Mouse (Mus musculus) forebrain, postnatal 0 days (tissue): ENCODE measurements around the gene Cyfip2. TPM values are rescaled to one million over a fixed set of nuclear protein-coding genes. Genes with fewer than 3 reads are reported as not detected.

Experiments used
- ATAC-seq: fragments of 200-750 bp; cut with Nextera tagmentation; 2 replicates; pipeline ENCODE4 v1.8.0; 2017; ENCODE audit warnings: mild to moderate bottlenecking, moderate library complexity
- DNase-seq: peaks from one replicate; pipeline ENCODE4 v3.0.0-alpha.2; 2015
- H3K27ac ChIP-seq: fragments of 300-500 bp; sonication (generic); 2 replicates; pipeline ENCODE4 v1.5.1; 2014; ENCODE audit warnings: low read depth, mild to moderate bottlenecking, antibody characterized with exemption, low read length, moderate library complexity, mixed read lengths
- H3K27me3 ChIP-seq: fragments of 300-500 bp; sonication (generic); 2 replicates; pipeline ENCODE4 v1.6.1; 2014; ENCODE audit warnings: mild to moderate bottlenecking, low read length, mixed read lengths; ENCODE audit not compliant: insufficient read depth
- H3K36me3 ChIP-seq: fragments of 300-500 bp; sonication (generic); 2 replicates; pipeline ENCODE4 v1.6.1; 2014; ENCODE audit warnings: mild to moderate bottlenecking, moderate library complexity; ENCODE audit not compliant: insufficient read depth
- H3K4me1 ChIP-seq: fragments of 300-500 bp; sonication (generic); 2 replicates; pipeline ENCODE4 v1.6.1; 2014; ENCODE audit warnings: antibody characterized with exemption; ENCODE audit not compliant: insufficient read depth
- H3K4me2 ChIP-seq: fragments of 300-500 bp; sonication (generic); 2 replicates; pipeline ENCODE4 v1.6.1; 2014; ENCODE audit warnings: low read depth, mild to moderate bottlenecking, moderate library complexity
- H3K4me3 ChIP-seq: fragments of 300-500 bp; sonication (generic); 2 replicates; pipeline ENCODE4 v1.5.1; 2014; ENCODE audit warnings: low read depth, low read length, mixed read lengths
- H3K9ac ChIP-seq: fragments of 300-500 bp; sonication (generic); 2 replicates; pipeline ENCODE4 v1.6.1; 2014; ENCODE audit warnings: mild to moderate bottlenecking
- H3K9me3 ChIP-seq: fragments of 300-500 bp; sonication (generic); 2 replicates; pipeline ENCODE4 v1.6.1; 2016; ENCODE audit warnings: low read length
- CTCF ChIP-seq: sonication (generic); IDR thresholded peaks from 2 replicates; pipeline ENCODE4 v1.5.1; 2016; ENCODE audit warnings: antibody characterized with exemption, control low read depth, low read depth
- WGBS: fragments of 180-500 bp; shearing (Covaris S2); extraction: QIAGEN DNeasy Blood & Tissue Kit; methylation state at CpG from one replicate; pipeline ENCODE4 v1.1.7; 2014; 5-methylcytosine and 5-hydroxymethylcytosine counted together
- polyA plus RNA-seq: library from polyadenylated mRNA; unstranded; fragments of >200 nt; fragmentation: Nextera tagmentation; extraction: Ambion mirVana; gene quantifications from 2 replicates; pipeline ENCODE4 v1.2.1, GENCODE M21; 2015
- total RNA-seq: library from RNA; depleted of rRNA; stranded (reverse); fragments of >200 nt; gene quantifications from 2 replicates; pipeline ENCODE4 v1.2.3, GENCODE M21; 2014

The Cyfip2 gene
- total and polyA plus RNA-seq, 2 experiments from 2014 or later = 75.8 to 114 TPM

GRCm38 (mm10) chr11:46177246-46178043 lies 135.2 kb downstream of the Cyfip2 start:
- H3K4me3 ChIP-seq = no peak overlapping the region
- no peak overlapping the region for H3K9ac ChIP-seq
- 70% methylated on average over 10 of the region's 10 CpGs for WGBS
- H3K27me3 ChIP-seq = no peaks in the 10 kb centered on the region
- no peak for TF ChIP-seq CTCF
- no peaks in the 10 kb centered on the region for H3K4me1 ChIP-seq
- no peak overlapping the region for H3K27ac ChIP-seq
- ATAC-seq (no peak), DNase-seq (no peak)
- no peaks in the 10 kb centered on the region for H3K9me3 ChIP-seq
- H3K36me3 ChIP-seq = no peaks in the 10 kb centered on the region
- H3K4me2 ChIP-seq = no peak overlapping the region

DNA sequence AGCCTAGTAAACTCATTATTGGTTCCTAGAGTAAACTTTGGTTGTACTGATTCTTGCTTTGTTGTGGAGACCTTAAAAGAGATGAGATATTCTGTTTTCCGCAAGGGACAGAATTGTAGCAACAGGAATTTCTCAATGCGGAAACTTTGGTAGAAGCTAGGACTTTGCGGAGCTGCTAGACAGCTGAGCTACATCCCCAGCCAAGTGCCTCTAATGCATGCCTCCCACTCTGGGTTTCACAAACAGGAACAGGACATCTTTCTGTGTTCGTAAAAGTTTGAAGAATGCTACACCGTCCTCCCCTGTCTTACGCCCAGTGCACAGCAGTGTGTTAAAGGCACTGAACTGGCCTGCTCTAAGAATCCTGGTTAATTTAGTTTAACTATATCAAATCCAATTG lies 136.5 kb downstream of the Cyfip2 start:
- ATAC-seq = no peak
- TF ChIP-seq CTCF = no peak
- 93% methylated on average over 6 of the region's 6 CpGs for WGBS
- H3K27ac ChIP-seq = no peak overlapping the region
- H3K36me3 ChIP-seq = no peaks in the 10 kb centered on the region
- no peak overlapping the region for H3K4me2 ChIP-seq
- no peak overlapping the region for H3K4me3 ChIP-seq
- H3K9ac ChIP-seq = no peak overlapping the region
- H3K9me3 ChIP-seq = no peaks in the 10 kb centered on the region
- no peak for DNase-seq
- H3K4me1 ChIP-seq = no peaks in the 10 kb centered on the region
- no peaks in the 10 kb centered on the region for H3K27me3 ChIP-seq

- H3K4me3 ChIP-seq = no peak overlapping the region
- 95% methylated on average over 9 of the region's 9 CpGs for WGBS
- ATAC-seq (no peak), DNase-seq (no peak)
- no peak for TF ChIP-seq CTCF
- H3K27me3 ChIP-seq = no peaks in the 10 kb centered on the region
- no peaks in the 10 kb centered on the region for H3K36me3 ChIP-seq
- no peak overlapping the region for H3K9ac ChIP-seq
- H3K27ac ChIP-seq = no peak overlapping the region
- H3K9me3 ChIP-seq = no peaks in the 10 kb centered on the region
- no peaks in the 10 kb centered on the region for H3K4me1 ChIP-seq
- no peak overlapping the region for H3K4me2 ChIP-seq
Measured at GRCm38 (mm10) chr11:46172128-46172527, 140.5 kb downstream of the Cyfip2 start.

DNA sequence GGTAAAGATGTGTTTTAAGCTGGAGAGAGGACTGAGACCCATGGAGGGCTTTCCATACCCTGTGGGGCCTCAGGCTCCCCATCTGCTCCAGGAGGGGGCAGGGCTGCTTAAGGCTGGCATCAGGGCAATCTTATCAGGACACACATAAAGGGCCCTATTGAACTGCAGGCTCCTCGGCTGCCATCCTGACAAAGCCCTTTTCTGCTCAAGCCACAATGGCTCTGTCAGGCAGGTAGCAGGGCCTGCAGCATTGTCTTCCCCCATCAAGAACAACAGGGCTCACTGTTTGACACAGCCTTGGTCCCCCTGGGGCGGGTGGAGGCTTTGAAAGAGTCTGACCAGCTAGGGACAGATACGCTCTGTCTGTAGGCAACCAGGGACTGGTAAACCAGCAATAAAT lies 142.8 kb downstream of the Cyfip2 start:
- Histone ChIP-seq H3K4me1 (no peaks in the 10 kb centered on the region; the same call in 1 of the 2 replicates), H3K36me3 (no peaks in the 10 kb centered on the region), H3K4me2 (no peak overlapping the region), H3K27me3 (no peaks in the 10 kb centered on the region), H3K9ac (no peak overlapping the region), H3K9me3 (no peaks in the 10 kb centered on the region), H3K27ac (no peak overlapping the region), H3K4me3 (no peak overlapping the region)
- no peak for TF ChIP-seq CTCF
- WGBS = 34% methylated on average over 3 of the region's 3 CpGs
- ATAC-seq = no peak
- no peak for DNase-seq

DNA sequence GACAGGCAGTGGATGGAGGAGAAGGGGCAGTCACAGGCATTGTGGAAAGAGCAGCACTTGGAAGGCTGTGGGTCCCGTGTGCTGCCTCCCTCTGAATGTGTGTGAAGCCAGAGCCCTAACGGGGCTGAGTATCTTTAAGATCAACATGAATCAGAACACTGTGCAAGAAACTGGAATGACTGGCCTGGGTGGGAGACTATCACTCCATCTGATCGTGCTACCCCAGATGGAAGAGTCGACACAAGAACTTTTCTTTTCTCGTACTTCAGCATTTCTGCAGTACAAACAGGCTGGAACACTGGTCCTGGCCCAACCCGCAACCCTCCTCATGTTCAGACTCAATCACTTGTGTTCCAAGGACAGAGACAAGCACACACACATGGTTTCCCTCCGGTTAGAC lies 144.2 kb downstream of the Cyfip2 start:
- H3K9ac ChIP-seq = no peak overlapping the region
- WGBS = 86% methylated on average over 7 of the region's 7 CpGs
- H3K9me3 ChIP-seq = no peaks in the 10 kb centered on the region
- H3K27ac ChIP-seq = no peak overlapping the region
- no peaks in the 10 kb centered on the region for H3K27me3 ChIP-seq
- no peak overlapping the region for H3K4me3 ChIP-seq
- H3K4me1 ChIP-seq = no peaks in the 10 kb centered on the region; the same call in 1 of the 2 replicates
- ATAC-seq (no peak), DNase-seq (no peak)
- TF ChIP-seq CTCF = no peak
- H3K4me2 ChIP-seq = no peak overlapping the region
- no peaks in the 10 kb centered on the region for H3K36me3 ChIP-seq

DNA sequence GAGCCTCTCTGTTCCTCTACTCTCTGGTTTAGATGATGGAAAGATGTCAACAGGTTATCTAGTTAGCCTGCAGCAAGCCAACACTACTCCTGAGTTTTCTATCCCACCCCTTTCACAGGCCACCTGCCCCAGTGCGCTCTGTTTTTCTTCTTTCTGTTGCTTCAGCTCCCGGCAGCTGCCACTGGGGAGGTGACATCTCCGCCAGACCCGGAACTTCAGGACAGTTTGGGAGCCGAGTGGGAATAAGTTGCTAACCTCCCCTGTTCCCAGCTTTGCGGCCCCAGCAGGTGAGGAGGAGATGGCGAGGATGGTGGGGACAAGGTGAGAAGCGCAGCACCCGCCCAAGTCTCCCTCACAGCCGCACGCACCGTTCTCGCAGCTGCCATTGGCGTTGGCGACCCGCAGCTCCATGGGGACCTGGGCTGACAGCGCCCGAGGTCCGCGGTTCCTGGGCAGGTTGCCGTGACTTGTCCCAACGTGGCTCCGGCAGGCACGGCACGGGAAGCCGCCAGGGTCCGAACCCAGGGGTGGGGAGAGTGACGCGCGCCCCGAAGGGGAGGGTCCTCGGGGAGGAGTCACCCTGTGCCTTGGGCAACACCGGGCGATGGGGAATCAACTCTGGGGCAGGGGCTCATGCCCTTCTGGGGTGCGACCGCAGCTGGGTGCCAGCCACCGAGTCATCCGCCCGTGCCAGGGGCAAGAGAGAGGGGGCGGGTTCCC lies 146.6 kb downstream of the Cyfip2 start, which contains the start of gene Nipal4:
Nipal4 (minus strand) TSS at position 643 of the 720 bp plus-strand sequence.
- ATAC-seq = peak; percentile 42; the same call in 1 of the 2 replicates
- peak within 1 kb of the TSS; percentile 44 for H3K9ac ChIP-seq
- WGBS = 5% methylated on average over 38 of the region's 40 CpGs

DNA sequence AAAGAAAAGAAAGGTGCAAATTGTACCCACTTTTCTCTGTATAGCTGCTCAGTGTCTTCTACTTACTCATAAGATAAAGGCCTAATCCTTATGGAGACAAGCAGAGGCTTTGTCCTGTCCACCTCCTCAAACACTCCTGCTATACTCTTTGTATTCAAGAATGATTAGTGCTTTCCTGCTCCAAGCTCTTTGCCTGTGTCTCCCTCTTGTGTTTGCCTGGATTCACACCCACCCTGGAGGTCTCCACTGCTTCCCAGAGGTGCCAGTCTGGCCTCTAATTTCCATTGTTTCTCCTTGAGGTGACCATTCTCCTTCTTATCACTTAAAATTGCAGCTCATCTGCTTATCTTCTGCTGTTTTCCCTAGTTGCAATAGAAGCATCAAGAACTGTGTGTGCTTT lies 155.2 kb downstream of the Cyfip2 start:
- Histone ChIP-seq H3K9me3 (no peaks in the 10 kb centered on the region), H3K4me2 (no peak overlapping the region), H3K4me1 (no peaks in the 10 kb centered on the region), H3K9ac (no peak overlapping the region), H3K27ac (no peak overlapping the region), H3K27me3 (no peaks in the 10 kb centered on the region), H3K36me3 (no peaks in the 10 kb centered on the region), H3K4me3 (no peak overlapping the region)
- DNase-seq (no peak), ATAC-seq (no peak)
- TF ChIP-seq CTCF = no peak

More for the DNA sequence above, 146.6 kb downstream of the Cyfip2 start, which contains the start of gene Nipal4:
- no peaks in the 10 kb centered on the region; the same call in 1 of the 2 replicates for H3K4me1 ChIP-seq
- H3K4me3 ChIP-seq = peak within 1 kb of the TSS; percentile 50
- H3K9me3 ChIP-seq = no peaks in the 10 kb centered on the region
- no peak within 1 kb of the TSS for H3K27ac ChIP-seq
- no peak for DNase-seq
- H3K27me3 ChIP-seq = no peaks in the 10 kb centered on the region
- H3K4me2 ChIP-seq = peak within 1 kb of the TSS; percentile 97
- TF ChIP-seq CTCF = no peak
- no peaks in the 10 kb centered on the region for H3K36me3 ChIP-seq
